Mouse (Mus musculus) intestine, embryonic 14.5 days (tissue): Measurements from ENCODE around the gene Sesn2. TPM values are rescaled to one million over a fixed set of nuclear protein-coding genes. Genes with fewer than 3 reads are reported as not detected.

Experiments
- ATAC-seq: fragments of 200-750 bp; cut with Nextera tagmentation; replicated peaks from 2 replicates; pipeline ENCODE4 v1.8.0; 2017; ENCODE audit warnings: low read depth, moderate number of reproducible peaks, moderate TSS enrichment, moderate library complexity; ENCODE audit not compliant: low FRiP score, low TSS enrichment
- DNase-seq: peaks from one replicate; pipeline ENCODE4 v3.0.0-alpha.2; 2018; ENCODE audit warnings: low spot score
- H3K27ac ChIP-seq: fragments of 300-500 bp; sonication (generic); 2 replicates; pipeline ENCODE4 v1.5.1; 2014; ENCODE audit warnings: low read depth, mild to moderate bottlenecking, control low read depth
- H3K27me3 ChIP-seq: fragments of 300-500 bp; sonication (generic); replicated peaks from 2 replicates; pipeline ENCODE4 v1.6.1; 2014; ENCODE audit warnings: low read length, control low read depth; ENCODE audit not compliant: control insufficient read depth, insufficient read depth
- H3K36me3 ChIP-seq: fragments of 300-500 bp; sonication (generic); 2 replicates; pipeline ENCODE4 v1.6.1; 2014; ENCODE audit warnings: low read length, control low read depth; ENCODE audit not compliant: control insufficient read depth, insufficient read depth
- H3K4me1 ChIP-seq: fragments of 300-500 bp; sonication (generic); replicated peaks from 2 replicates; pipeline ENCODE4 v1.6.1; 2014; ENCODE audit warnings: low read length, control low read depth, mixed read lengths; ENCODE audit not compliant: control insufficient read depth, insufficient read depth
- H3K4me2 ChIP-seq: fragments of 300-500 bp; sonication (generic); 2 replicates; pipeline ENCODE4 v1.6.1; 2014; ENCODE audit warnings: low read length
- H3K4me3 ChIP-seq: fragments of 300-500 bp; sonication (generic); 2 replicates; pipeline ENCODE4 v1.5.1; 2014; ENCODE audit warnings: low read depth, low read length, control low read depth, mixed read lengths
- H3K9ac ChIP-seq: fragments of 300-500 bp; sonication (generic); 2 replicates; pipeline ENCODE4 v1.6.1; 2014; ENCODE audit warnings: mild to moderate bottlenecking, low read length
- H3K9me3 ChIP-seq: fragments of 300-500 bp; sonication (generic); 2 replicates; pipeline ENCODE4 v1.6.1; 2016; ENCODE audit warnings: low read length, control low read depth; ENCODE audit not compliant: control insufficient read depth
- WGBS: fragments of 180-500 bp; shearing (Covaris S2); extraction: QIAGEN DNeasy Blood & Tissue Kit; methylation state at CpG from one replicate; pipeline ENCODE4 v1.1.7; 2014; 5-methylcytosine and 5-hydroxymethylcytosine counted together
- polyA plus RNA-seq: library from polyadenylated mRNA; unstranded; fragments of >200 nt; fragmentation: Nextera tagmentation; extraction: Ambion mirVana; gene quantifications from 2 replicates; pipeline ENCODE4 v1.2.1, GENCODE M21; 2014

Gene Sesn2
- polyA plus RNA-seq, 1 experiment from 2014 or later = 7.3 TPM

GRCm38 (mm10) chr4:132532981-132533916 lies 22.9 kb upstream of the Sesn2 start, which contains the start of gene Atpif1:
Atpif1 (minus strand) TSS chr4:132533659.
- peak within 1 kb of the TSS; percentile 73 for H3K4me3 ChIP-seq
- peak; percentile 92 for DNase-seq
- under 1% methylated on average over 63 of the region's 63 CpGs for WGBS
- peaks cover 21% of the 10 kb centered on the region for H3K36me3 ChIP-seq
- ATAC-seq = peak; percentile 83
- no peaks in the 10 kb centered on the region for H3K27me3 ChIP-seq
- H3K9ac ChIP-seq = peak within 1 kb of the TSS; percentile 87
- H3K4me2 ChIP-seq = peak within 1 kb of the TSS; percentile 77
- H3K4me1 ChIP-seq = peaks cover 23% of the 10 kb centered on the region
- H3K27ac ChIP-seq = peak within 1 kb of the TSS; percentile 94
- H3K9me3 ChIP-seq = no peaks in the 10 kb centered on the region

DNA sequence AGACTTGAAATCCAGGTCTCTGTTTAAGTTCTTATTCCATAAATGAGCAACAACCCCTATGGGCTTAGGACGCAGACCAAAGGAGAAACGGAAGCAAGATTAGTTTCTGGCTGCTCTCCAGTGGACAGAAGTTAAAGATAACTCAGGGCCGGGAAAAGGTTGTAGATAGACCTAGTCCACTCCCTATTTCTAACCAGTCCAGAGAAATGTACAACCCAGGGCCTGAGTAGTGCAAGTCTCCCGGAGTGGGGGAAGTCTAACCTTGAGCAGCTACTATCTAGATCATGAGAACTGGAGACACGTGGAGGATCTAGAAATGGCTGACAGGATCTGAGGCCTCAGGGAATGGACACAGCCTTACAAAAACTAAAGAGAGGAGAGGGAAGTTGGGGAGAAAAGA lies 22.2 kb upstream of the Sesn2 start:
- H3K4me2 ChIP-seq = peak overlapping the region; percentile 77
- ATAC-seq = peak; percentile 21; the same call in 1 of the 2 replicates
- H3K4me3 ChIP-seq = peak overlapping the region; percentile 73
- 13% methylated on average over 5 of the region's 5 CpGs for WGBS
- no peaks in the 10 kb centered on the region for H3K9me3 ChIP-seq
- H3K4me1 ChIP-seq = peaks cover 20% of the 10 kb centered on the region
- H3K9ac ChIP-seq = peak overlapping the region; percentile 87
- H3K27ac ChIP-seq = peak overlapping the region; percentile 94
- no peak for DNase-seq
- H3K27me3 ChIP-seq = no peaks in the 10 kb centered on the region
- peaks cover 17% of the 10 kb centered on the region for H3K36me3 ChIP-seq

- ATAC-seq = no peak
- Histone ChIP-seq H3K4me3 (no peak overlapping the region), H3K4me1 (peaks cover 10% of the 10 kb centered on the region), H3K36me3 (peaks cover 17% of the 10 kb centered on the region), H3K27ac (no peak overlapping the region), H3K27me3 (no peaks in the 10 kb centered on the region), H3K4me2 (no peak overlapping the region), H3K9me3 (no peaks in the 10 kb centered on the region), H3K9ac (no peak overlapping the region)
- WGBS = 89% methylated on average over 20 of the region's 20 CpGs
- no peak for DNase-seq
Observed at GRCm38 (mm10) chr4:132530033-132530804, 19.9 kb upstream of the Sesn2 start.

DNA sequence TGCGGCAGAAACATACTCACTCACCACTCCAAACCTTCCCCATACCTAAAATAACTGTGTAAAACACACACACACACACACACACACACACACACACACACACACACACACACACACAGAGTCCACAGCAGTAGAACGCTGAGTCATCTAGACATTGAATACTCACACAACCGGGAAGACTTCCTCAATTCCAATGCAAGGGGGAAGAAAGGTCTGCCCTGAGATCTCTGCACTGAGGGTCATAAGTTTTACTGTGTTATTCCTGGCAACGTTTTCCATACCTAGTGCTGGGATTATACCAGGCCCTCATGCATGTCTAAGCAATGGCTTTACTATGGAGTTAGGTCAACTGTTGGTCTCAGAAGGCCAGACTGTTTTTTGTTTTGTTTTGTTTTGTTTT lies 19.0 kb upstream of the Sesn2 start:
- no peaks in the 10 kb centered on the region for H3K27me3 ChIP-seq
- peaks cover 18% of the 10 kb centered on the region for H3K4me1 ChIP-seq
- no peak overlapping the region for H3K4me2 ChIP-seq
- H3K36me3 ChIP-seq = peaks cover 17% of the 10 kb centered on the region
- H3K4me3 ChIP-seq = no peak overlapping the region
- no peak overlapping the region for H3K9ac ChIP-seq
- no peak for DNase-seq
- H3K9me3 ChIP-seq = no peaks in the 10 kb centered on the region
- ATAC-seq = no peak
- H3K27ac ChIP-seq = no peak overlapping the region
- WGBS = 80% methylated on average over 4 of the region's 4 CpGs

DNA sequence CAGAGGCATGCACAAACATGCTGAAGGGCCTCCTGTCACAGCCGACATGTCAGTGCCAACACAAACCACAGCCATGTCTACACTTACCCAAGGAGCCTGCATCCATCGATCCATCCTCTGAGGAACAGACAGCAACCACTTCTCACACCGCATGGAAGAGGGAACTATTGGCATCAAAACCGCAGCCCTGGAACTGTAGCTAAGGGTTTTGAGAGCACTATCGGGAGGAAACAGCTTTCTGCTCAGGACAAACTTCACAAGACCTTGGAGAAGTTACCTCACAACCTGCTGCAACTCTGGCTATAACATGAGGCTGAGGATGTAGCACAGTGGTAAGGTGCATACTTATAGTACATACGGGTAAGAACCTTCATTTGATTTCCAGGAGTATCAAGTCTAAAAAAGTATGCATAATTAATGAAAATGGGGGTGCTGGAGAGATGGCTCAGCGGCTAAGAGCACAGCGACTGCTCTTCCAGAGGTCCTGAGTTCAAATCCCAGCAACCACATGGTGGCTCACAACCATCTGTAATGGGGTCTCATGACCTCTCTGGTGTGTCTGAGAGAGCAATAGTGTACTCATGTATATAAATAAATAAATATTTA lies 17.7 kb upstream of the Sesn2 start:
- DNase-seq (no peak), ATAC-seq (no peak)
- 92% methylated on average over 8 of the region's 8 CpGs for WGBS

GRCm38 (mm10) chr4:132526678-132527077 lies 16.4 kb upstream of the Sesn2 start:
- DNase-seq = no peak
- Histone ChIP-seq H3K9ac (no peak overlapping the region), H3K9me3 (no peaks in the 10 kb centered on the region), H3K4me3 (no peak overlapping the region), H3K4me2 (no peak overlapping the region), H3K4me1 (peaks cover 11% of the 10 kb centered on the region; the same call in 1 of the 2 replicates), H3K36me3 (peaks cover 17% of the 10 kb centered on the region), H3K27ac (no peak overlapping the region), H3K27me3 (no peaks in the 10 kb centered on the region)
- 62% methylated on average over 2 of the region's 2 CpGs for WGBS
- ATAC-seq = no peak

More for the DNA sequence above, 17.7 kb upstream of the Sesn2 start:
- Histone ChIP-seq H3K9me3 (no peaks in the 10 kb centered on the region), H3K4me1 (peaks cover 19% of the 10 kb centered on the region), H3K27me3 (no peaks in the 10 kb centered on the region), H3K9ac (no peak overlapping the region), H3K4me3 (no peak overlapping the region), H3K4me2 (no peak overlapping the region), H3K36me3 (peaks cover 17% of the 10 kb centered on the region), H3K27ac (no peak overlapping the region)

- WGBS = 50% methylated on average over 6 of the region's 6 CpGs
- no peak overlapping the region for H3K9ac ChIP-seq
- ATAC-seq = no peak
Observed at GRCm38 (mm10) chr4:132524808-132525207, 14.5 kb upstream of the Sesn2 start.

DNA sequence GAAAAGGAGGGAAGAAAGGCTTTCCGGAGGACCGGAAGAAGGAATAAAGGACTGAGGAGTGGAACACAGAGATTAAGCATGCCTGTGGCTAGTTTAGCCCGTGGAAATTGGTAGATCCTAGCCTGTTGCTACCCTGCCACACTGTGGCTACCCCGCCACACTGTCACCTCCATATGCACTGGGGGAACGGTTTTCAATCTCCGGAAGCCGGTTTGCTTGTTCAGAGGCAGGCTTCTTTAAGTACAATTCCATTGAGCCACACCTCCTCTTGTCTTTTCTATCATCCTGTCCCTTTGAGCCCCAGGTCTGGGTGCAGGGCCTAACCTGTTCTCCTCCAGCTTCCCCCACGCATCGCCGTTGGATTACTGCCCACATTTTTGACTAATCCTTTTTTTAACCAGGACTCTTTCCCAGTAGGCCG lies 14.0 kb upstream of the Sesn2 start:
- Histone ChIP-seq H3K4me3 (no peak overlapping the region), H3K4me2 (no peak overlapping the region), H3K9ac (no peak overlapping the region), H3K36me3 (peaks cover under 1% of the 10 kb centered on the region; the same call in 1 of the 2 replicates), H3K27me3 (no peaks in the 10 kb centered on the region), H3K9me3 (no peaks in the 10 kb centered on the region), H3K4me1 (peaks cover 11% of the 10 kb centered on the region; the same call in 1 of the 2 replicates), H3K27ac (0 out of 2 replicates have a peak overlapping the region, but pooled peaks have one; percentile 8)
- no peak for ATAC-seq
- DNase-seq = no peak
- WGBS = 24% methylated on average over 11 of the region's 11 CpGs

More at GRCm38 (mm10) chr4:132524808-132525207, 14.5 kb upstream of the Sesn2 start:
- no peaks in the 10 kb centered on the region for H3K27me3 ChIP-seq
- no peak overlapping the region for H3K27ac ChIP-seq
- no peak for DNase-seq
- no peaks in the 10 kb centered on the region for H3K9me3 ChIP-seq
- H3K4me1 ChIP-seq = peaks cover 11% of the 10 kb centered on the region; the same call in 1 of the 2 replicates
- no peak overlapping the region for H3K4me3 ChIP-seq
- peaks cover 5% of the 10 kb centered on the region for H3K36me3 ChIP-seq
- no peak overlapping the region for H3K4me2 ChIP-seq
